Mouse (Mus musculus) liver, embryonic 12.5 days (tissue): ENCODE measurements around the gene Cpvl. TPM values are rescaled to one million over a fixed set of nuclear protein-coding genes. Genes with fewer than 3 reads are reported as not detected.

ENCODE experiments used
- ATAC-seq: fragments of 200-750 bp; cut with Nextera tagmentation; 2 replicates; pipeline ENCODE4 v1.8.0; 2017; ENCODE audit warnings: moderate number of reproducible peaks, mild to moderate bottlenecking, moderate library complexity
- H3K27ac ChIP-seq: fragments of 300-500 bp; sonication (generic); 2 replicates; pipeline ENCODE4 v1.5.1; 2016; ENCODE audit warnings: mild to moderate bottlenecking
- H3K27me3 ChIP-seq: fragments of 300-500 bp; sonication (generic); replicated peaks from 2 replicates; pipeline ENCODE4 v1.6.1; 2016; ENCODE audit warnings: mild to moderate bottlenecking, moderate library complexity
- H3K36me3 ChIP-seq: fragments of 300-500 bp; sonication (generic); 2 replicates; pipeline ENCODE4 v1.6.1; 2016; ENCODE audit warnings: mild to moderate bottlenecking, moderate library complexity
- H3K4me1 ChIP-seq: fragments of 300-500 bp; sonication (generic); 2 replicates; pipeline ENCODE4 v1.6.1; 2016
- H3K4me2 ChIP-seq: fragments of 300-500 bp; sonication (generic); 2 replicates; pipeline ENCODE4 v1.6.1; 2016; ENCODE audit warnings: mild to moderate bottlenecking, moderate library complexity
- H3K4me3 ChIP-seq: fragments of 300-500 bp; sonication (generic); 2 replicates; pipeline ENCODE4 v1.5.1; 2016; ENCODE audit warnings: mild to moderate bottlenecking, moderate library complexity
- H3K9ac ChIP-seq: fragments of 300-500 bp; sonication (generic); 2 replicates; pipeline ENCODE4 v1.6.1; 2016; ENCODE audit warnings: mild to moderate bottlenecking, moderate library complexity
- H3K9me3 ChIP-seq: fragments of 300-500 bp; sonication (generic); replicated peaks from 2 replicates; pipeline ENCODE4 v1.6.1; 2016; ENCODE audit warnings: mild to moderate bottlenecking, moderate library complexity
- WGBS: fragments of 180-500 bp; shearing (Covaris S2); methylation state at CpG from one replicate; pipeline ENCODE4 v1.1.7; 2016; ENCODE audit not compliant: insufficient replicate concordance; 5-methylcytosine and 5-hydroxymethylcytosine counted together
- polyA plus RNA-seq: library from polyadenylated mRNA; unstranded; fragments of >200 nt; fragmentation: Nextera tagmentation; extraction: Ambion mirVana; gene quantifications from 2 replicates; pipeline ENCODE4 v1.2.1, GENCODE M21; 2016

Cpvl gene
- polyA plus RNA-seq, 1 experiment from 2014 or later: not detected

- H3K36me3 ChIP-seq: no peaks in the 10 kb centered on the region
- H3K27ac ChIP-seq: no peak overlapping the region
- no peaks in the 10 kb centered on the region for H3K4me1 ChIP-seq
- H3K4me3 ChIP-seq: no peak overlapping the region
- ATAC-seq: no peak
- no peaks in the 10 kb centered on the region for H3K9me3 ChIP-seq
- WGBS: 64% methylated on average over 7 of the region's 7 CpGs
- H3K4me2 ChIP-seq: no peak overlapping the region
- no peak overlapping the region for H3K9ac ChIP-seq
- no peaks in the 10 kb centered on the region for H3K27me3 ChIP-seq
Measured at GRCm38 (mm10) chr6:53920041-53920440, 58.4 kb downstream of the Cpvl start.

- no peak overlapping the region for H3K9ac ChIP-seq
- 76% methylated on average over 6 of the region's 6 CpGs for WGBS
- H3K9me3 ChIP-seq: no peaks in the 10 kb centered on the region
- H3K36me3 ChIP-seq: no peaks in the 10 kb centered on the region
- ATAC-seq: no peak
- H3K4me3 ChIP-seq: no peak overlapping the region
- H3K27me3 ChIP-seq: no peaks in the 10 kb centered on the region
- no peaks in the 10 kb centered on the region for H3K4me1 ChIP-seq
- H3K4me2 ChIP-seq: no peak overlapping the region
- no peak overlapping the region for H3K27ac ChIP-seq
Measured at GRCm38 (mm10) chr6:53917026-53917558, 61.4 kb downstream of the Cpvl start.

- H3K36me3 ChIP-seq: no peaks in the 10 kb centered on the region
- no peak overlapping the region for H3K9ac ChIP-seq
- peaks cover 1% of the 10 kb centered on the region; the same call in 1 of the 2 replicates for H3K27me3 ChIP-seq
- H3K4me2 ChIP-seq: no peak overlapping the region
- ATAC-seq: no peak
- H3K27ac ChIP-seq: no peak overlapping the region
- H3K4me1 ChIP-seq: no peaks in the 10 kb centered on the region
- H3K9me3 ChIP-seq: no peaks in the 10 kb centered on the region
- no peak overlapping the region for H3K4me3 ChIP-seq
- 70% methylated on average over 3 of the region's 3 CpGs for WGBS
Measured at GRCm38 (mm10) chr6:53915347-53915746, 63.1 kb downstream of the Cpvl start.

- ATAC-seq: no peak
- H3K27me3 ChIP-seq: peaks cover 3% of the 10 kb centered on the region; the same call in 1 of the 2 replicates
- no peak overlapping the region for H3K4me3 ChIP-seq
- no peak overlapping the region for H3K27ac ChIP-seq
- H3K4me2 ChIP-seq: no peak overlapping the region
- no peak overlapping the region for H3K9ac ChIP-seq
- H3K36me3 ChIP-seq: no peaks in the 10 kb centered on the region
- H3K9me3 ChIP-seq: no peaks in the 10 kb centered on the region
- peaks cover 6% of the 10 kb centered on the region; the same call in 1 of the 2 replicates for H3K4me1 ChIP-seq
- WGBS: 57% methylated on average over 7 of the region's 7 CpGs
Measured at GRCm38 (mm10) chr6:53913151-53913550, 65.3 kb downstream of the Cpvl start.

GRCm38 (mm10) chr6:53912112-53912782 lies 66.2 kb downstream of the Cpvl start:
- WGBS: 56% methylated on average over 6 of the region's 6 CpGs
- ATAC-seq: no peak
- no peak overlapping the region for H3K9ac ChIP-seq
- H3K4me3 ChIP-seq: no peak overlapping the region
- no peak overlapping the region for H3K27ac ChIP-seq
- H3K9me3 ChIP-seq: no peaks in the 10 kb centered on the region
- peaks cover 3% of the 10 kb centered on the region; the same call in 1 of the 2 replicates for H3K27me3 ChIP-seq
- no peak overlapping the region for H3K4me2 ChIP-seq
- no peaks in the 10 kb centered on the region for H3K36me3 ChIP-seq
- H3K4me1 ChIP-seq: peaks cover 11% of the 10 kb centered on the region; the same call in 1 of the 2 replicates

- H3K9me3 ChIP-seq: no peaks in the 10 kb centered on the region
- no peak overlapping the region for H3K27ac ChIP-seq
- no peak overlapping the region for H3K9ac ChIP-seq
- peaks cover 3% of the 10 kb centered on the region; the same call in 1 of the 2 replicates for H3K27me3 ChIP-seq
- 33% methylated on average over 3 of the region's 3 CpGs for WGBS
- no peak overlapping the region for H3K4me3 ChIP-seq
- H3K4me2 ChIP-seq: no peak overlapping the region
- H3K4me1 ChIP-seq: peaks cover 32% of the 10 kb centered on the region
- ATAC-seq: no peak
- H3K36me3 ChIP-seq: no peaks in the 10 kb centered on the region
Measured at GRCm38 (mm10) chr6:53909986-53910385, 68.5 kb downstream of the Cpvl start.

- ATAC-seq: no peak
- Histone ChIP-seq H3K9ac (no peak overlapping the region), H3K9me3 (no peaks in the 10 kb centered on the region), H3K27me3 (peaks cover 3% of the 10 kb centered on the region; the same call in 1 of the 2 replicates), H3K27ac (no peak overlapping the region), H3K4me1 (peaks cover 33% of the 10 kb centered on the region), H3K4me2 (no peak overlapping the region), H3K4me3 (no peak overlapping the region), H3K36me3 (no peaks in the 10 kb centered on the region)
- WGBS: 40% methylated on average over 5 of the region's 5 CpGs
Measured at GRCm38 (mm10) chr6:53909446-53909845, 69.0 kb downstream of the Cpvl start.

- Histone ChIP-seq H3K4me2 (no peak overlapping the region), H3K9me3 (no peaks in the 10 kb centered on the region), H3K9ac (no peak overlapping the region), H3K27ac (no peak overlapping the region), H3K4me3 (no peak overlapping the region), H3K4me1 (peaks cover 33% of the 10 kb centered on the region), H3K27me3 (peaks cover 3% of the 10 kb centered on the region; the same call in 1 of the 2 replicates), H3K36me3 (no peaks in the 10 kb centered on the region)
- no peak for ATAC-seq
- WGBS: 18% methylated on average over 4 of the region's 4 CpGs
Measured at GRCm38 (mm10) chr6:53906871-53907270, 71.6 kb downstream of the Cpvl start.

- no peak overlapping the region for H3K27ac ChIP-seq
- H3K9me3 ChIP-seq: no peaks in the 10 kb centered on the region
- no peak overlapping the region for H3K9ac ChIP-seq
- 23% methylated on average over 1 of the region's 1 CpGs for WGBS
- H3K36me3 ChIP-seq: no peaks in the 10 kb centered on the region
- peaks cover 34% of the 10 kb centered on the region for H3K4me1 ChIP-seq
- peaks cover 3% of the 10 kb centered on the region; the same call in 1 of the 2 replicates for H3K27me3 ChIP-seq
- ATAC-seq: no peak
- no peak overlapping the region for H3K4me3 ChIP-seq
- no peak overlapping the region for H3K4me2 ChIP-seq
Measured at GRCm38 (mm10) chr6:53906051-53906462, 72.4 kb downstream of the Cpvl start.

- H3K4me2 ChIP-seq: no peak overlapping the region
- H3K9ac ChIP-seq: no peak overlapping the region
- no peaks in the 10 kb centered on the region for H3K36me3 ChIP-seq
- WGBS: 31% methylated on average over 4 of the region's 4 CpGs
- H3K27ac ChIP-seq: no peak overlapping the region
- peaks cover 3% of the 10 kb centered on the region; the same call in 1 of the 2 replicates for H3K27me3 ChIP-seq
- H3K4me3 ChIP-seq: no peak overlapping the region
- no peaks in the 10 kb centered on the region for H3K9me3 ChIP-seq
- no peak for ATAC-seq
- H3K4me1 ChIP-seq: peaks cover 36% of the 10 kb centered on the region
Measured at GRCm38 (mm10) chr6:53905576-53905975, 72.9 kb downstream of the Cpvl start.

- no peaks in the 10 kb centered on the region for H3K9me3 ChIP-seq
- H3K27me3 ChIP-seq: no peaks in the 10 kb centered on the region
- H3K4me2 ChIP-seq: no peak overlapping the region
- WGBS: 80% methylated on average over 4 of the region's 4 CpGs
- H3K9ac ChIP-seq: no peak overlapping the region
- no peak for ATAC-seq
- no peaks in the 10 kb centered on the region for H3K36me3 ChIP-seq
- no peak overlapping the region for H3K27ac ChIP-seq
- H3K4me1 ChIP-seq: peaks cover 43% of the 10 kb centered on the region
- no peak overlapping the region for H3K4me3 ChIP-seq
Measured at GRCm38 (mm10) chr6:53904703-53905395, 73.6 kb downstream of the Cpvl start.

GRCm38 (mm10) chr6:53904186-53904585 lies 74.3 kb downstream of the Cpvl start:
- WGBS: 73% methylated on average over 3 of the region's 3 CpGs
- Histone ChIP-seq H3K9ac (no peak overlapping the region), H3K27me3 (no peaks in the 10 kb centered on the region), H3K9me3 (no peaks in the 10 kb centered on the region), H3K27ac (no peak overlapping the region), H3K4me1 (peaks cover 39% of the 10 kb centered on the region), H3K4me3 (no peak overlapping the region), H3K4me2 (no peak overlapping the region), H3K36me3 (no peaks in the 10 kb centered on the region)
- ATAC-seq: no peak
